Mouse (Mus musculus) liver, embryonic 14.5 days (tissue): Measurements from ENCODE around the gene Art5.

Experiments
- CTCF ChIP-seq: IDR thresholded peaks from 2 replicates; pipeline ENCODE4 v1.5.1; 2016; ENCODE audit warnings: antibody characterized with exemption, low read depth, control low read depth
- EP300 ChIP-seq: IDR thresholded peaks from 2 replicates; pipeline ENCODE4 v1.6.1; 2016; ENCODE audit warnings: antibody characterized with exemption, low read depth

DNA sequence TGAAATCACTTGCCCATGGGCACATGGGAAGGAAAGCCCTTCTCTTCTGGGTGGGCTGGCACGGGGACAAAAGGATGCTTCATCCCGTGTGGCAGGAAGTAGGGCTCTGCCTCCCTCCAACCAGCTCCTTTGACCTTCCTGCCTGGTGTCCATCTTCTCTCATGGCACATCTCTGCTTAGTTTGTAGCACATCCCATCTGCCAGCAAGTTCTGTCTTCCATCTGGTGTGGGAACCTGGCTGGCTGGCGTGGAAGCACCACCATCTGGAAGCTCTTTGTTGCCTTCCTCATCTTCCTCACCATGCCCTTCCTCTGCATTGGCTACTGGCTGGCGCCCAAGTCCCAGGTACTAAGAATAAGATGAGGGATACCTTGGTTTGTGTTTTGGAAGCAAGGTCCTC is 22.0 kb downstream of the Art5 start:
- no peak for TF ChIP-seq CTCF
- TF ChIP-seq EP300: no peak
